In genomic region chr9:50835068-50835705, GRCm38 (mm10) we compare ENCODE assay signal across 15 mouse cellular contexts. TPM values are rescaled to one million over a fixed set of nuclear protein-coding genes. Genes with fewer than 3 reads are reported as not detected.
DNase-seq lines count a peak whose midpoint lies in the region; ATAC-seq lines count a peak whose summit lies in the region.
"Had no signal": no experiment of that assay in that cellular context is flagged by ENCODE, and none has a peak within 500 bp of the region (broad histone marks: within the 10 kb centered on the region; RNA-seq: fewer than 3 reads in every experiment).

No protein-coding gene starts in this region.

- H3K4me3 ChIP-seq in liver, embryonic 13.5 days (replicated peaks): no peak overlapping the region

- H3K27ac ChIP-seq in liver, embryonic 13.5 days: peak overlapping the region; percentile 51; the same call in 1 of the 2 replicates

- peak; percentile 15 to 22 for DNase-seq in gastrocnemius, adult 8-10 months (ENCODE audit: low spot score in 2 of 2)
- DNase-seq in gastrocnemius, postnatal 10 days: no peak
- peak; percentile 70 for DNase-seq in adrenal gland, postnatal 10 days
- DNase-seq in liver, embryonic 13.5 days: no peak
- DNase-seq in lung, postnatal 36 days: peak; percentile 87
- DNase-seq in layer of hippocampus, postnatal 25 days (ENCODE audit: extremely low spot score in 1 of 2, low spot score in 1 of 2): no peak
- DNase-seq in testis, postnatal 14 days (ENCODE audit: low spot score): no peak
- no peak for DNase-seq in urinary bladder, postnatal 25 days (ENCODE audit: low spot score)
- DNase-seq: cerebellum, postnatal 36 days; forebrain, postnatal 0 days; lung, embryonic 14.5 days; right cerebral cortex, postnatal 14 days; thymus, postnatal 36 days had no signal

- WGBS in liver, embryonic 13.5 days (ENCODE audit: insufficient replicate concordance): 77% methylated on average over 10 of the region's 10 CpGs

- peaks cover 45% of the 10 kb centered on the region for H3K4me1 ChIP-seq in liver, embryonic 13.5 days (replicated peaks)

- no peak for ATAC-seq in liver, embryonic 13.5 days (ENCODE audit: low read depth)
- ATAC-seq: forebrain, postnatal 0 days; midbrain, embryonic 16.5 days had no signal

- 0 out of 2 replicates have a peak, but pooled peaks cover 3% of the 10 kb centered on the region for H3K36me3 ChIP-seq in liver, embryonic 13.5 days

- no peak overlapping the region for H3K9ac ChIP-seq in liver, embryonic 13.5 days
- H3K9ac ChIP-seq: forebrain, postnatal 0 days; lung, embryonic 14.5 days had no signal

- H3K27me3 ChIP-seq in liver, embryonic 13.5 days: no peaks in the 10 kb centered on the region

- no peak overlapping the region for H3K4me2 ChIP-seq in liver, embryonic 13.5 days
- H3K4me2 ChIP-seq: heart, embryonic 11.5 days; lung, embryonic 14.5 days had no signal

- H3K9me3 ChIP-seq in liver, embryonic 13.5 days (replicated peaks): no peaks in the 10 kb centered on the region

RNA-seq across cellular contexts. Expression of gene Ppp2r1b, which starts 9.9 kb away (rescaled TPM):
- 1 to 10 TPM; 6.5 to 7.4 (median 7.0) TPM for total RNA-seq in gastrocnemius, adult 8-10 months (2022)
- total RNA-seq in gastrocnemius, postnatal 10 days (2021): 10 to 100 TPM in 1 of 2 experiments, 1 to 10 TPM in 1; 7.0 to 10.3 TPM
- total RNA-seq in adrenal gland, postnatal 10 days (2021): 10 to 100 TPM; 35.1 to 36.5 TPM
- polyA plus RNA-seq in liver, embryonic 13.5 days (2015; fragmentation: Nextera tagmentation; extraction: Ambion mirVana): 97.1 and 117 TPM in 2 replicates
- total RNA-seq in layer of hippocampus, postnatal 25 days (2021): 10 to 100 TPM; 17.2 to 17.4 TPM

RNA-seq across cellular contexts. Expression of gene 1110032A03Rik, which starts 59.9 kb away (rescaled TPM):
- 10 to 100 TPM; 12.1 to 15.4 (median 13.8) TPM for total RNA-seq in gastrocnemius, adult 8-10 months (2022)
- 10 to 100 TPM; 11.4 to 12.6 TPM for total RNA-seq in gastrocnemius, postnatal 10 days (2021)
- 10 to 100 TPM; 31.2 to 32.2 TPM for total RNA-seq in adrenal gland, postnatal 10 days (2021)
- 13.4 and 14.6 TPM in 2 replicates for polyA plus RNA-seq in liver, embryonic 13.5 days (2015; fragmentation: Nextera tagmentation; extraction: Ambion mirVana)
- 10 to 100 TPM; 31.2 to 35.2 TPM for total RNA-seq in layer of hippocampus, postnatal 25 days (2021)

Comparison
In these comparisons a context has a peak if more than half of its experiments do, and no peak if none do; other contexts are left out.
1. DNase-seq: peak in gastrocnemius, adult 8-10 months (2 of 2), adrenal gland, postnatal 10 days (single experiment) and lung, postnatal 36 days (single experiment); none in gastrocnemius, postnatal 10 days (single experiment), liver, embryonic 13.5 days (single experiment), layer of hippocampus, postnatal 25 days (0 of 2), testis, postnatal 14 days (single experiment) and urinary bladder, postnatal 25 days (single experiment).